Comparison of ENCODE assay signal across 24 mouse cellular contexts in the genomic region with DNA sequence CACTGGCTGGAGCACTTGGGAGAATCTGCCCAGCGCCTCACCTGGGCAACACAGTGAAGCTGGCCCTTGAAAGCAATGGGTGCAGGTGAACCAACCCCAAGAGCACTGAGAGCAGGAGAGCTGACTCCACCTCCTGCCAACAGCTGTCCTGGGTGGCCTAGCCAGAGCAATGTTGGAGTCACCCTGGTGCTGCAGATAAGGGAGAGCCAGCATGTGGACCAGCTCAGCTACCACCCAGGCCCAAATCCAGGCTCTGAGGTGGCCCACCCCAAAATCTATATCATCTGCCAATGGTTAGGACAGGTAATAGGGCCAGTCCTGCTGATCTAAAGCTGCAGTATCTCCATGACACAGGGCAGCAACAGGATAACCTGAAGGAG.
DNase-seq lines count a peak whose midpoint lies in the region; ATAC-seq lines count a peak whose summit lies in the region.
"Had no signal": no experiment of that assay in that cellular context is flagged by ENCODE, and none has a peak within 500 bp of the region (broad histone marks: within the 10 kb centered on the region; RNA-seq: fewer than 3 reads in every experiment).

No protein-coding gene starts in this region.

- H3K27me3 ChIP-seq in heart, embryonic 10.5 days (ENCODE audit: insufficient read depth, poor library complexity, severe bottlenecking): no peaks in the 10 kb centered on the region
- H3K27me3 ChIP-seq in liver, embryonic 13.5 days: no peaks in the 10 kb centered on the region
- H3K27me3 ChIP-seq in liver, embryonic 12.5 days (replicated peaks): no peaks in the 10 kb centered on the region
- H3K27me3 ChIP-seq: CH12.LX; embryonic facial prominence, embryonic 13.5 days; heart, embryonic 13.5 days; hindbrain, embryonic 12.5 days; intestine, embryonic 15.5 days; Patski had no signal

- H3K9me3 ChIP-seq in heart, embryonic 10.5 days: no peaks in the 10 kb centered on the region
- no peaks in the 10 kb centered on the region for H3K9me3 ChIP-seq in liver, embryonic 13.5 days (replicated peaks)
- H3K9me3 ChIP-seq in liver, embryonic 12.5 days (replicated peaks): no peaks in the 10 kb centered on the region
- H3K9me3 ChIP-seq: embryonic facial prominence, embryonic 13.5 days; heart, embryonic 13.5 days; hindbrain, embryonic 12.5 days; intestine, embryonic 15.5 days had no signal

- WGBS in heart, embryonic 10.5 days: 68% methylated on average over 1 of the region's 1 CpGs
- 53% methylated on average over 1 of the region's 1 CpGs for WGBS in liver, embryonic 13.5 days (ENCODE audit: insufficient replicate concordance)
- 84% methylated on average over 1 of the region's 1 CpGs for WGBS in liver, embryonic 12.5 days (ENCODE audit: insufficient replicate concordance)

- peak; percentile 69 for DNase-seq in heart, embryonic 10.5 days (ENCODE audit: low spot score)
- no peak for DNase-seq in heart, postnatal 25 days (ENCODE audit: low spot score)
- DNase-seq in liver, embryonic 13.5 days: no peak
- DNase-seq in layer of hippocampus, adult 9-10 months (ENCODE audit: low spot score): no peak
- DNase-seq: adrenal gland, postnatal 25 days; cerebellum, adult 18-20 months; cerebellum, adult 9-11 months; cerebellum, postnatal 36 days; gastrocnemius, postnatal 36 days; heart, adult 18-20 months; heart, postnatal 36 days had no signal

- H3K4me1 ChIP-seq in heart, embryonic 10.5 days: peaks cover 25% of the 10 kb centered on the region
- no peaks in the 10 kb centered on the region for H3K4me1 ChIP-seq in liver, embryonic 13.5 days (replicated peaks)
- H3K4me1 ChIP-seq in liver, embryonic 12.5 days: no peaks in the 10 kb centered on the region
- H3K4me1 ChIP-seq: embryonic facial prominence, embryonic 13.5 days; intestine, embryonic 15.5 days had no signal

- 0 out of 2 replicates have a peak, but pooled peaks have one; percentile 12 for ATAC-seq in liver, embryonic 13.5 days (ENCODE audit: low read depth)
- ATAC-seq in liver, embryonic 12.5 days: no peak
- ATAC-seq in erythroblast, adult 5-6 weeks (replicated peaks; ENCODE audit: low FRiP score, poor library complexity, severe bottlenecking): peak; percentile 52; the same call in 1 of the 2 replicates
- ATAC-seq in megakaryocyte-erythroid progenitor cell, adult 5-6 weeks (replicated peaks; ENCODE audit: low FRiP score, low TSS enrichment, poor library complexity, severe bottlenecking): peak; percentile 69; the same call in 1 of the 2 replicates
- no peak for ATAC-seq in inflammation-experienced regulatory T-cells, adult 6 months
- ATAC-seq: activated CD4-positive, CD25-positive, alpha-beta regulatory T cell, adult 4 months; forebrain, embryonic 14.5 days; hindbrain, postnatal 0 days; intestine, embryonic 15.5 days; Patski had no signal

- intact Hi-C loops in heart, postnatal 25 days (cut with DNase I): no loop called here

- no peak overlapping the region for H3K27ac ChIP-seq in heart, embryonic 10.5 days
- no peak overlapping the region for H3K27ac ChIP-seq in liver, embryonic 13.5 days
- H3K27ac ChIP-seq in liver, embryonic 12.5 days: no peak overlapping the region
- H3K27ac ChIP-seq: embryonic facial prominence, embryonic 13.5 days; heart, embryonic 13.5 days; hindbrain, embryonic 12.5 days; hindbrain, postnatal 0 days; intestine, embryonic 15.5 days had no signal

- H3K36me3 ChIP-seq in heart, embryonic 10.5 days: no peaks in the 10 kb centered on the region
- no peaks in the 10 kb centered on the region for H3K36me3 ChIP-seq in liver, embryonic 13.5 days
- H3K36me3 ChIP-seq in liver, embryonic 12.5 days: no peaks in the 10 kb centered on the region
- H3K36me3 ChIP-seq: embryonic facial prominence, embryonic 13.5 days; heart, embryonic 13.5 days; hindbrain, embryonic 12.5 days; intestine, embryonic 15.5 days had no signal

- H3K4me2 ChIP-seq in liver, embryonic 13.5 days: no peak overlapping the region
- H3K4me2 ChIP-seq in liver, embryonic 12.5 days: no peak overlapping the region
- H3K4me2 ChIP-seq: embryonic facial prominence, embryonic 13.5 days; heart, embryonic 13.5 days; hindbrain, embryonic 12.5 days; intestine, embryonic 15.5 days had no signal

- no peak overlapping the region for H3K4me3 ChIP-seq in heart, embryonic 10.5 days
- no peak overlapping the region for H3K4me3 ChIP-seq in liver, embryonic 13.5 days (replicated peaks)
- no peak overlapping the region for H3K4me3 ChIP-seq in liver, embryonic 12.5 days
- H3K4me3 ChIP-seq: embryonic facial prominence, embryonic 13.5 days; heart, embryonic 13.5 days; hindbrain, embryonic 12.5 days; intestine, embryonic 15.5 days had no signal

- no peak overlapping the region for H3K9ac ChIP-seq in liver, embryonic 13.5 days
- H3K9ac ChIP-seq in liver, embryonic 12.5 days: no peak overlapping the region
- H3K9ac ChIP-seq: embryonic facial prominence, embryonic 13.5 days; heart, embryonic 13.5 days; hindbrain, embryonic 12.5 days; intestine, embryonic 15.5 days had no signal

Comparison
In these comparisons a context has a peak if more than half of its experiments do, and no peak if none do; other contexts are left out.
1. ATAC-seq: peak in liver, embryonic 13.5 days (single experiment), erythroblast, adult 5-6 weeks (single experiment) and megakaryocyte-erythroid progenitor cell, adult 5-6 weeks (single experiment); none in liver, embryonic 12.5 days (single experiment) and inflammation-experienced regulatory T-cells, adult 6 months (single experiment).